Mouse (Mus musculus): ENCODE measurements around the gene Faim2. TPM values are rescaled to one million over a fixed set of nuclear protein-coding genes. Genes with fewer than 3 reads are reported as not detected.

Faim2 gene
- polyA plus RNA-seq (2015; fragmentation: Nextera tagmentation; extraction: Ambion mirVana): 0.62 and 0.81 TPM in 2 replicates

- no peak within 1 kb of the TSS for H3K27ac ChIP-seq (replicated peaks)
Observed at GRCm38 (mm10) chr15:99527629-99528353, at the start of gene Faim2. Faim2 (minus strand) TSS chr15:99528165.

GRCm38 (mm10) chr15:99569123-99569522 is 41.2 kb upstream of the Faim2 start:
- no peaks in the 10 kb centered on the region for H3K9me3 ChIP-seq (ENCODE audit: control insufficient read depth, low read length)
- DNase-seq (ENCODE audit: low spot score) (no peak), ATAC-seq (ENCODE audit: low FRiP score, low TSS enrichment) (no peak)
- no peak overlapping the region for H3K27ac ChIP-seq (replicated peaks)
- H3K4me3 ChIP-seq (ENCODE audit: low read depth, low read length): no peak overlapping the region
- H3K36me3 ChIP-seq (ENCODE audit: control insufficient read depth, insufficient read depth, low read length): no peaks in the 10 kb centered on the region
- H3K27me3 ChIP-seq (ENCODE audit: control insufficient read depth, insufficient read depth, low read length): no peaks in the 10 kb centered on the region
- TF ChIP-seq EP300 (optimal IDR thresholded peaks at IDR 0.05) (no peak), CTCF (IDR thresholded peaks at IDR 0.05; ENCODE audit: low read depth) (no peak)
- no peak overlapping the region for H3K4me2 ChIP-seq (replicated peaks; ENCODE audit: low read depth)
- H3K4me1 ChIP-seq (replicated peaks; ENCODE audit: control insufficient read depth, insufficient read depth): no peaks in the 10 kb centered on the region
- H3K9ac ChIP-seq (ENCODE audit: low read length): no peak overlapping the region
- 52% methylated on average over 10 of the region's 10 CpGs for WGBS

More at GRCm38 (mm10) chr15:99527629-99528353, at the start of gene Faim2:
- 23% methylated on average over 24 of the region's 27 CpGs for WGBS
- Histone ChIP-seq H3K4me3 (ENCODE audit: low read depth, low read length) (no peak within 1 kb of the TSS), H3K36me3 (ENCODE audit: control insufficient read depth, insufficient read depth, low read length) (no peaks in the 10 kb centered on the region), H3K4me1 (replicated peaks; ENCODE audit: control insufficient read depth, insufficient read depth) (no peaks in the 10 kb centered on the region), H3K9me3 (ENCODE audit: control insufficient read depth, low read length) (no peaks in the 10 kb centered on the region), H3K4me2 (replicated peaks; ENCODE audit: low read depth) (no peak within 1 kb of the TSS), H3K27me3 (ENCODE audit: control insufficient read depth, insufficient read depth, low read length) (no peaks in the 10 kb centered on the region), H3K9ac (ENCODE audit: low read length) (no peak within 1 kb of the TSS)
- ATAC-seq (ENCODE audit: low FRiP score, low TSS enrichment): no peak
- no peak for DNase-seq (ENCODE audit: low spot score)
- TF ChIP-seq EP300 (optimal IDR thresholded peaks at IDR 0.05) (no peak), CTCF (IDR thresholded peaks at IDR 0.05; ENCODE audit: low read depth) (0 out of 2 replicates have a peak, but pooled peaks have one; percentile 18)

- TF ChIP-seq EP300 (optimal IDR thresholded peaks at IDR 0.05) (no peak), CTCF (IDR thresholded peaks at IDR 0.05; ENCODE audit: low read depth) (no peak)
- DNase-seq (ENCODE audit: low spot score) (no peak), ATAC-seq (ENCODE audit: low FRiP score, low TSS enrichment) (no peak)
- Histone ChIP-seq H3K4me2 (replicated peaks; ENCODE audit: low read depth) (no peak overlapping the region), H3K27me3 (ENCODE audit: control insufficient read depth, insufficient read depth, low read length) (no peaks in the 10 kb centered on the region), H3K36me3 (ENCODE audit: control insufficient read depth, insufficient read depth, low read length) (no peaks in the 10 kb centered on the region), H3K9me3 (ENCODE audit: control insufficient read depth, low read length) (no peaks in the 10 kb centered on the region), H3K4me3 (ENCODE audit: low read depth, low read length) (no peak overlapping the region), H3K27ac (replicated peaks) (no peak overlapping the region), H3K9ac (ENCODE audit: low read length) (no peak overlapping the region), H3K4me1 (replicated peaks; ENCODE audit: control insufficient read depth, insufficient read depth) (no peaks in the 10 kb centered on the region)
- WGBS: 66% methylated on average over 6 of the region's 6 CpGs
Observed at GRCm38 (mm10) chr15:99568682-99569081, 40.7 kb upstream of the Faim2 start.

DNA sequence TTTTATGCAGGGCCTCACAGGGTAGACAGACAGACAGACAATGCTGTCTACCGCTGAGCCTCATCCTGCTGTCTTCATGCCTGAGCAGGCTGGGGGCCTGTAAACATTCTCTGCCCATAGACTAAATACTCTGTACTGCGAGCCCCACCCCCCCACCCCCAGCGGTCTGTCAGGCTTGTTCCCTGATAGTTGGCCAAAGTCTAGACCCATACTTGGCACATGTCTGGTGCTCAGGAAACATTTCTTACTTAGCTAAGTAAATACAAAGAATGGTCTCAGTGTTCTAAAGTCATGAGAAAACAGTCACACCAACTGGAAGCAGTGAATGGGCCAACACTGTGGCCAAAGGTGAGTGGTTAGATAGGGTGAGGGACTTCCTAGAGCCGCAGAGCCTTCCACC is 39.4 kb upstream of the Faim2 start:
- no peak overlapping the region for H3K27ac ChIP-seq (replicated peaks)
- H3K4me2 ChIP-seq (replicated peaks; ENCODE audit: low read depth): no peak overlapping the region
- WGBS: 52% methylated on average over 4 of the region's 4 CpGs
- H3K4me1 ChIP-seq (replicated peaks; ENCODE audit: control insufficient read depth, insufficient read depth): no peaks in the 10 kb centered on the region
- H3K4me3 ChIP-seq (ENCODE audit: low read depth, low read length): no peak overlapping the region
- TF ChIP-seq EP300 (optimal IDR thresholded peaks at IDR 0.05): no peak
- no peak for TF ChIP-seq CTCF (IDR thresholded peaks at IDR 0.05; ENCODE audit: low read depth)
- DNase-seq (ENCODE audit: low spot score) (no peak), ATAC-seq (ENCODE audit: low FRiP score, low TSS enrichment) (peak; percentile 21; the same call in 1 of the 2 replicates)
- no peaks in the 10 kb centered on the region for H3K27me3 ChIP-seq (ENCODE audit: control insufficient read depth, insufficient read depth, low read length)
- no peaks in the 10 kb centered on the region for H3K9me3 ChIP-seq (ENCODE audit: control insufficient read depth, low read length)
- no peak overlapping the region for H3K9ac ChIP-seq (ENCODE audit: low read length)
- H3K36me3 ChIP-seq (ENCODE audit: control insufficient read depth, insufficient read depth, low read length): no peaks in the 10 kb centered on the region

DNA sequence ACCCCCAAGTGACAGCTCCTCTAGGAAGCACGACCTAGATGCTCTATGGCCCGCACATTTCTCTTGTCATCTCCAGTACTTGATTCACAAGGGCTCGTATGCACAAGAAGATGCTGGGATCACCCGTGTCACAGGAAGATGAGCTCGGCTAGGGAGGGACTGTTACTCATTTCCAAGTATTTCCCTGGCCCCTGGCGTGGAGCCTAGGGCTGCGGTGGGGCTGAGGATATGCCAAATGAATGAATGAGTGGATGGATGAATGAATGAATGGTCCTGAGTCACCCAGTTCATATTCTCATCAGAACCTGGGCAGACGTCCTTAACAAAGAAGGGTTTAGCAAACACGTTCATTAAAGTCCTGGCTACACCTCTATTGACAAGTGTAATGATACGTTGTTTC is 32.3 kb upstream of the Faim2 start:
- TF ChIP-seq EP300 (optimal IDR thresholded peaks at IDR 0.05): no peak
- TF ChIP-seq CTCF (IDR thresholded peaks at IDR 0.05; ENCODE audit: low read depth): no peak

GRCm38 (mm10) chr15:99558947-99559346 is 31.0 kb upstream of the Faim2 start:
- Histone ChIP-seq H3K4me3 (ENCODE audit: low read depth, low read length) (no peak overlapping the region), H3K27me3 (ENCODE audit: control insufficient read depth, insufficient read depth, low read length) (no peaks in the 10 kb centered on the region)

More for the DNA sequence above, 32.3 kb upstream of the Faim2 start:
- H3K27ac ChIP-seq (replicated peaks): no peak overlapping the region
- WGBS: 56% methylated on average over 10 of the region's 10 CpGs
- H3K27me3 ChIP-seq (ENCODE audit: control insufficient read depth, insufficient read depth, low read length): no peaks in the 10 kb centered on the region
- H3K4me1 ChIP-seq (replicated peaks; ENCODE audit: control insufficient read depth, insufficient read depth): no peaks in the 10 kb centered on the region
- no peak overlapping the region for H3K4me3 ChIP-seq (ENCODE audit: low read depth, low read length)
- no peak overlapping the region for H3K9ac ChIP-seq (ENCODE audit: low read length)
- DNase-seq (ENCODE audit: low spot score) (no peak), ATAC-seq (ENCODE audit: low FRiP score, low TSS enrichment) (no peak)
- no peaks in the 10 kb centered on the region for H3K36me3 ChIP-seq (ENCODE audit: control insufficient read depth, insufficient read depth, low read length)
- no peak overlapping the region for H3K4me2 ChIP-seq (replicated peaks; ENCODE audit: low read depth)
- no peaks in the 10 kb centered on the region for H3K9me3 ChIP-seq (ENCODE audit: control insufficient read depth, low read length)

More at GRCm38 (mm10) chr15:99558947-99559346, 31.0 kb upstream of the Faim2 start:
- TF ChIP-seq CTCF (IDR thresholded peaks at IDR 0.05; ENCODE audit: low read depth) (peak; percentile 32), EP300 (optimal IDR thresholded peaks at IDR 0.05) (no peak)
- WGBS: 77% methylated on average over 1 of the region's 1 CpGs
- Histone ChIP-seq H3K9me3 (ENCODE audit: control insufficient read depth, low read length) (no peaks in the 10 kb centered on the region), H3K4me2 (replicated peaks; ENCODE audit: low read depth) (no peak overlapping the region), H3K27ac (replicated peaks) (no peak overlapping the region), H3K4me1 (replicated peaks; ENCODE audit: control insufficient read depth, insufficient read depth) (no peaks in the 10 kb centered on the region), H3K36me3 (ENCODE audit: control insufficient read depth, insufficient read depth, low read length) (no peaks in the 10 kb centered on the region), H3K9ac (ENCODE audit: low read length) (no peak overlapping the region)
- DNase-seq (ENCODE audit: low spot score) (no peak), ATAC-seq (ENCODE audit: low FRiP score, low TSS enrichment) (no peak)
